Mouse (Mus musculus): ENCODE results near the gene Ccdc106.

DNA sequence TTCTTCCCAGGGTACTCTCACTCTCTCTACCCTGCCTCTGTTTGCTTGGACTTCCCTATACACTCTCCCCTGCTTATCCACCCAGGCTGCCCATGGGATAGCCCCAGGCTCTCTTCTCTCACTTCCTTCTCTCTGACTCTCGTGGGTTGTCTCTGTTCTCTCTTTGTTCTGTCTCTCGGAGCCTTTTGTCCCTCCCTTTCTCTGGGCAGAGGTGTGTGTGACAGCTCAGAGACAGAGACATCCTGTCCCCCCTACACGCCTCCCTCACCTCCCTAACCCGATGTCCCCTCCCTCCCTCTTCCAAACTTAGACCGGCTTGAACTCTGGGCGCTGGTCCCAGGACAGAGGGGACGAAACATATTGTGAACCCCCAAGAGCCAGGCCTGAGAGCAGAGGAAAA lies 48.6 kb upstream of the Ccdc106 start:
- TF ChIP-seq CTCF (IDR thresholded peaks at IDR 0.05; ENCODE audit: low read depth) = no peak
- TF ChIP-seq EP300 (optimal IDR thresholded peaks at IDR 0.05) = no peak
